Comparison of ENCODE assay signal across 17 mouse cellular contexts in the genomic region with DNA sequence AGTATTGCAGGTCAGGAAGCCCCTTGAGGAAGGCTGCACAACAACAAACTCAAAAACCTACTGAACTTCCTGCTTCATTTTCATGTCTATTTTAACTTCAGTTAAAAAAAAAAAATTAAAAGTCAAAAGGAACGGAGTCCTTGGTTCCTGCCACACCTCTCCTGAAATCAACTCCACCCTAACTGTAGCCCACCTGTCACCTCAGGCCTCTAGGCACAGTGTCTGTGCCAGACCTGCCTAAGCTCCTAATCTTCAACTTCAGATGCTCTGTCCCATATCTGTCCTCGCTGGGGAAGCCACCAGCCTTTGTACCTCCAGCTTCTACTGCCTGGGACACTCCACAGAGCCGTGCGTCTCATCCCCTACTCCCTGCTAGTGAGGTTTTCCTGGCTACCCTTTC.
A peak's percentile ranks its signal among the peaks of the same experiment; 100 is the strongest.
DNase-seq lines count a peak whose midpoint lies in the region; ATAC-seq and TF ChIP-seq lines count a peak whose summit lies in the region.
"Had no signal": no experiment of that assay in that cellular context is flagged by ENCODE, and none has a peak within 500 bp of the region (broad histone marks: within the 10 kb centered on the region; RNA-seq: fewer than 3 reads in every experiment).

No protein-coding gene starts in this region.

- TF ChIP-seq EP300 in MEL (IDR thresholded peaks at IDR 0.05; ENCODE audit: low read depth in 1 of 2, low read length in 2 of 2), result peak in 1 of 2 experiments; percentile 58; a peak in 1 of 4 replicates
- TF ChIP-seq EP300 in stomach, postnatal 0 days (optimal IDR thresholded peaks at IDR 0.05), result no peak

- no peak overlapping the region for H3K4me3 ChIP-seq in midbrain, embryonic 10.5 days
- no peak overlapping the region for H3K4me3 ChIP-seq in midbrain, embryonic 16.5 days (ENCODE audit: low read depth, low read length)
- H3K4me3 ChIP-seq in MEL (ENCODE audit: control insufficient read depth in 1 of 2, insufficient read depth in 1 of 2, low read depth in 2 of 2, low read length in 2 of 2), result no peak overlapping the region
- no peak overlapping the region for H3K4me3 ChIP-seq in hindbrain, postnatal 0 days (ENCODE audit: low read length)
- no peak overlapping the region for H3K4me3 ChIP-seq in stomach, postnatal 0 days (ENCODE audit: low read depth, low read length)
- H3K4me3 ChIP-seq: erythroblast, embryonic 14.5 days; limb, embryonic 13.5 days; midbrain, embryonic 13.5 days had no signal

- H3K27me3 ChIP-seq in midbrain, embryonic 10.5 days (ENCODE audit: low read depth, poor library complexity, severe bottlenecking), result no peaks in the 10 kb centered on the region
- H3K27me3 ChIP-seq in midbrain, embryonic 16.5 days (ENCODE audit: control insufficient read depth, insufficient read depth, low read depth, low read length), result no peaks in the 10 kb centered on the region
- no peaks in the 10 kb centered on the region for H3K27me3 ChIP-seq in MEL (ENCODE audit: control insufficient read depth in 1 of 2, insufficient read depth in 2 of 2, low read length in 2 of 2)
- H3K27me3 ChIP-seq in hindbrain, postnatal 0 days (ENCODE audit: insufficient read depth, low read length), result no peaks in the 10 kb centered on the region
- no peaks in the 10 kb centered on the region for H3K27me3 ChIP-seq in stomach, postnatal 0 days (ENCODE audit: control insufficient read depth, insufficient read depth, low read length)
- H3K27me3 ChIP-seq: midbrain, embryonic 13.5 days; Patski had no signal

- H3K9me3 ChIP-seq in midbrain, embryonic 10.5 days (replicated peaks), result no peaks in the 10 kb centered on the region
- no peaks in the 10 kb centered on the region for H3K9me3 ChIP-seq in midbrain, embryonic 16.5 days (replicated peaks; ENCODE audit: control insufficient read depth, low read length, poor library complexity, severe bottlenecking)
- no peaks in the 10 kb centered on the region for H3K9me3 ChIP-seq in MEL (replicated peaks; ENCODE audit: insufficient read depth, low read length)
- H3K9me3 ChIP-seq in hindbrain, postnatal 0 days (ENCODE audit: low read length), result no peaks in the 10 kb centered on the region
- H3K9me3 ChIP-seq in stomach, postnatal 0 days (ENCODE audit: control insufficient read depth, low read length), result no peaks in the 10 kb centered on the region
- H3K9me3 ChIP-seq: limb, embryonic 13.5 days; midbrain, embryonic 13.5 days had no signal

- TF ChIP-seq POLR2A in MEL (IDR thresholded peaks at IDR 0.05; ENCODE audit: control insufficient read depth in 1 of 2, insufficient read depth in 1 of 2, low read depth in 1 of 2, low read length in 2 of 2, poor library complexity in 1 of 2), result no peak

- no peak overlapping the region for H3K4me2 ChIP-seq in midbrain, embryonic 16.5 days (ENCODE audit: low read length)
- no peak overlapping the region for H3K4me2 ChIP-seq in hindbrain, postnatal 0 days (ENCODE audit: low read depth, low read length)
- H3K4me2 ChIP-seq in stomach, postnatal 0 days (replicated peaks; ENCODE audit: low read depth), result no peak overlapping the region
- H3K4me2 ChIP-seq: limb, embryonic 13.5 days; midbrain, embryonic 13.5 days had no signal

- H3K27ac ChIP-seq in midbrain, embryonic 10.5 days (replicated peaks), result peak overlapping the region; percentile 71; the same call in 1 of the 2 replicates
- H3K27ac ChIP-seq in midbrain, embryonic 16.5 days (ENCODE audit: low read length), result no peak overlapping the region; the same call in 1 of the 2 replicates
- no peak overlapping the region for H3K27ac ChIP-seq in MEL (ENCODE audit: control insufficient read depth, low read depth, low read length)
- H3K27ac ChIP-seq in hindbrain, postnatal 0 days, result peak overlapping the region; percentile 45; the same call in 1 of the 2 replicates
- H3K27ac ChIP-seq in stomach, postnatal 0 days (replicated peaks), result peak overlapping the region; percentile 40; the same call in 1 of the 2 replicates
- H3K27ac ChIP-seq: limb, embryonic 13.5 days; midbrain, embryonic 13.5 days had no signal

- no peak for ATAC-seq in midbrain, embryonic 16.5 days
- no peak for ATAC-seq in hindbrain, postnatal 0 days
- no peak for ATAC-seq in stomach, postnatal 0 days (ENCODE audit: low FRiP score, low TSS enrichment)
- ATAC-seq in erythroblast, adult 5-6 weeks (replicated peaks; ENCODE audit: low FRiP score, poor library complexity, severe bottlenecking), result no peak
- ATAC-seq: intestine, embryonic 16.5 days; midbrain, embryonic 13.5 days had no signal

- H3K9ac ChIP-seq in midbrain, embryonic 16.5 days (ENCODE audit: low read depth, low read length), result no peak overlapping the region
- no peak overlapping the region for H3K9ac ChIP-seq in MEL (ENCODE audit: control insufficient read depth, low read depth, low read length, poor library complexity, severe bottlenecking)
- no peak overlapping the region for H3K9ac ChIP-seq in hindbrain, postnatal 0 days (replicated peaks; ENCODE audit: low read length)
- H3K9ac ChIP-seq in stomach, postnatal 0 days (ENCODE audit: low read length), result no peak overlapping the region
- H3K9ac ChIP-seq: limb, embryonic 13.5 days; midbrain, embryonic 13.5 days had no signal

- no peak for DNase-seq in midbrain, embryonic 10.5 days (ENCODE audit: low spot score)
- peak; percentile 47 for DNase-seq in MEL (ENCODE audit: low read depth, low spot score)
- DNase-seq in hindbrain, postnatal 0 days (ENCODE audit: low spot score), result no peak
- no peak for DNase-seq in stomach, postnatal 0 days (ENCODE audit: low spot score)
- DNase-seq in left cerebral cortex, adult 9 months (ENCODE audit: low spot score in 2 of 2), result no peak
- no peak for DNase-seq in kidney, postnatal 10 days
- DNase-seq: cerebellum, adult 18-20 months; embryo, embryonic 11 days; kidney, postnatal 4 days; spleen, adult 18-20 months had no signal

- peaks cover 71% of the 10 kb centered on the region for H3K4me1 ChIP-seq in midbrain, embryonic 10.5 days
- 0 out of 2 replicates have a peak, but pooled peaks cover 5% of the 10 kb centered on the region for H3K4me1 ChIP-seq in midbrain, embryonic 16.5 days (ENCODE audit: control insufficient read depth, insufficient read depth, low read length)
- peaks cover 8 to 12% of the 10 kb centered on the region in 2 experiments; a peak in 3 of 4 replicates for H3K4me1 ChIP-seq in MEL (ENCODE audit: control insufficient read depth in 1 of 2, insufficient read depth in 2 of 2, low read length in 2 of 2)
- H3K4me1 ChIP-seq in hindbrain, postnatal 0 days (ENCODE audit: insufficient read depth, low read length), result peaks cover 7% of the 10 kb centered on the region; the same call in 1 of the 2 replicates
- peaks cover 11% of the 10 kb centered on the region; the same call in 1 of the 2 replicates for H3K4me1 ChIP-seq in stomach, postnatal 0 days (replicated peaks; ENCODE audit: control insufficient read depth, insufficient read depth)

- TF ChIP-seq CTCF in MEL (IDR thresholded peaks at IDR 0.05 in 2 of 3, conservative IDR thresholded peaks at IDR 0.05 in 1 of 3; ENCODE audit: control insufficient read depth in 1 of 3, insufficient read depth in 1 of 3, low read depth in 2 of 3, low read length in 3 of 3, poor library complexity in 1 of 3, severe bottlenecking in 1 of 3), result no peak
- no peak for TF ChIP-seq CTCF in hindbrain, postnatal 0 days (IDR thresholded peaks at IDR 0.05; ENCODE audit: low read depth)
- no peak for TF ChIP-seq CTCF in stomach, postnatal 0 days (IDR thresholded peaks at IDR 0.05; ENCODE audit: low read depth)

- no peak for TF ChIP-seq RAD21 in MEL (IDR thresholded peaks at IDR 0.05; ENCODE audit: low read depth, low read length)

- WGBS in midbrain, embryonic 10.5 days, result 94% methylated on average over 4 of the region's 4 CpGs
- WGBS in midbrain, embryonic 16.5 days, result 72% methylated on average over 4 of the region's 4 CpGs
- 72% methylated on average over 4 of the region's 4 CpGs for WGBS in hindbrain, postnatal 0 days
- 60% methylated on average over 4 of the region's 4 CpGs for WGBS in stomach, postnatal 0 days

- H3K36me3 ChIP-seq in midbrain, embryonic 10.5 days, result peaks cover 7% of the 10 kb centered on the region
- no peaks in the 10 kb centered on the region for H3K36me3 ChIP-seq in midbrain, embryonic 16.5 days (ENCODE audit: control insufficient read depth, insufficient read depth, low read length)
- no peaks in the 10 kb centered on the region; a peak in 1 of 4 replicates for H3K36me3 ChIP-seq in MEL (ENCODE audit: control insufficient read depth in 1 of 2, insufficient read depth in 2 of 2, low read length in 2 of 2)
- no peaks in the 10 kb centered on the region for H3K36me3 ChIP-seq in hindbrain, postnatal 0 days (ENCODE audit: insufficient read depth, low read length)
- H3K36me3 ChIP-seq in stomach, postnatal 0 days (ENCODE audit: control insufficient read depth, insufficient read depth, low read length), result no peaks in the 10 kb centered on the region
- H3K36me3 ChIP-seq: midbrain, embryonic 13.5 days had no signal

- H3K79me2 ChIP-seq in MEL (ENCODE audit: control insufficient read depth, insufficient read depth, low read length, poor library complexity), result no peaks in the 10 kb centered on the region

TF ChIP-seq in MEL, 35 proteins besides CTCF, POLR2A, EP300 and RAD21:
- no peak for TF ChIP-seq KAT2A (conservative IDR thresholded peaks at IDR 0.05; ENCODE audit: low read depth, low read length)
- no peak for TF ChIP-seq MYC (IDR thresholded peaks at IDR 0.05; ENCODE audit: low read depth, low read length)
- TF ChIP-seq MXI1 (IDR thresholded peaks at IDR 0.05; ENCODE audit: low read depth, low read length), result no peak
- TF ChIP-seq MEF2A (IDR thresholded peaks at IDR 0.05; ENCODE audit: extremely low read depth, insufficient replicate concordance, low read depth, low read length, poor library complexity, severe bottlenecking), result no peak
- no peak for TF ChIP-seq USF1 (IDR thresholded peaks at IDR 0.05; ENCODE audit: low read depth, low read length)
- TF ChIP-seq BHLHE40 (IDR thresholded peaks at IDR 0.05; ENCODE audit: borderline replicate concordance, low read depth, low read length), result no peak
- peak; percentile 51; the same call in 1 of the 2 replicates for TF ChIP-seq TCF12 (IDR thresholded peaks at IDR 0.05; ENCODE audit: low read depth, low read length)
- TF ChIP-seq ZNF384 (IDR thresholded peaks at IDR 0.05; ENCODE audit: low read depth, low read length), result peak; percentile 71
- TF ChIP-seq MYB (IDR thresholded peaks at IDR 0.05; ENCODE audit: low read depth, low read length), result 0 out of 2 replicates have a peak, but pooled peaks have one; percentile 25

Comparison
In these comparisons a context has a peak if more than half of its experiments do, and no peak if none do; other contexts are left out.
1. H3K27ac ChIP-seq: peak in midbrain, embryonic 10.5 days (single experiment), hindbrain, postnatal 0 days (single experiment) and stomach, postnatal 0 days (single experiment); none in midbrain, embryonic 16.5 days (single experiment) and MEL (single experiment).